Mouse (Mus musculus) embryonic facial prominence, embryonic 11.5 days (tissue): Measurements from ENCODE around the gene Zfp575. TPM values are rescaled to one million over a fixed set of nuclear protein-coding genes. Genes with fewer than 3 reads are reported as not detected.

Experiments used
- ATAC-seq: fragments of 200-750 bp; cut with Nextera tagmentation; replicated peaks from 2 replicates; pipeline ENCODE4 v1.8.0; 2017; ENCODE audit warnings: low read depth; ENCODE audit not compliant: insufficient number of reproducible peaks, low FRiP score, low TSS enrichment
- DNase-seq: peaks from one replicate; pipeline ENCODE4 v3.0.0-alpha.2; 2015; ENCODE audit warnings: low spot score
- H3K27ac ChIP-seq: fragments of 300-500 bp; sonication (generic); replicated peaks from 2 replicates; pipeline ENCODE4 v1.5.1; 2014; ENCODE audit warnings: mild to moderate bottlenecking, low read depth, low read length, control low read depth
- H3K27me3 ChIP-seq: fragments of 300-500 bp; sonication (generic); 2 replicates; pipeline ENCODE4 v1.6.1; 2014; ENCODE audit warnings: mild to moderate bottlenecking, low read length, moderate library complexity, mixed read lengths; ENCODE audit not compliant: control insufficient read depth, insufficient read depth
- H3K36me3 ChIP-seq: fragments of 300-500 bp; sonication (generic); replicated peaks from 2 replicates; pipeline ENCODE4 v1.6.1; 2014; ENCODE audit warnings: low read depth, mild to moderate bottlenecking, low read length, moderate library complexity, mixed read lengths; ENCODE audit not compliant: control insufficient read depth, insufficient read depth
- H3K4me1 ChIP-seq: fragments of 300-500 bp; sonication (generic); 2 replicates; pipeline ENCODE4 v1.6.1; 2014; ENCODE audit warnings: low read length, mixed read lengths; ENCODE audit not compliant: control insufficient read depth, insufficient read depth
- H3K4me2 ChIP-seq: fragments of 300-500 bp; sonication (generic); 2 replicates; pipeline ENCODE4 v1.6.1; 2014; ENCODE audit warnings: low read depth, mild to moderate bottlenecking, control low read depth, low read length, moderate library complexity
- H3K4me3 ChIP-seq: fragments of 300-500 bp; sonication (generic); 2 replicates; pipeline ENCODE4 v1.5.1; 2014; ENCODE audit warnings: low read depth, low read length, control low read depth
- H3K9ac ChIP-seq: fragments of 300-500 bp; sonication (generic); replicated peaks from 2 replicates; pipeline ENCODE4 v1.6.1; 2014; ENCODE audit warnings: mild to moderate bottlenecking, control low read depth, low read length
- H3K9me3 ChIP-seq: fragments of 300-500 bp; sonication (generic); replicated peaks from 2 replicates; pipeline ENCODE4 v1.6.1; 2016; ENCODE audit warnings: mild to moderate bottlenecking, low read length, inconsistent platforms, mixed read lengths; ENCODE audit not compliant: control insufficient read depth
- WGBS: fragments of 180-500 bp; shearing (Covaris S2); extraction: QIAGEN DNeasy Blood & Tissue Kit; methylation state at CpG from one replicate; pipeline ENCODE4 v1.1.7; 2014; 5-methylcytosine and 5-hydroxymethylcytosine counted together
- polyA plus RNA-seq: library from polyadenylated mRNA; unstranded; fragments of >200 nt; fragmentation: Nextera tagmentation; extraction: Ambion mirVana; gene quantifications from 2 replicates; pipeline ENCODE4 v1.2.1, GENCODE M21; 2014

Zfp575 gene
- polyA plus RNA-seq, 1 experiment from 2014 or later: 0.91 TPM

GRCm38 (mm10) chr7:24610144-24610878, 22.9 kb upstream of the Zfp575 start, which contains the start of gene Phldb3:
Gene Phldb3, plus strand, starts transcription at chr7:24610763.
- no peaks in the 10 kb centered on the region for H3K9me3 ChIP-seq
- H3K27ac ChIP-seq: no peak within 1 kb of the TSS
- H3K27me3 ChIP-seq: peaks cover 40% of the 10 kb centered on the region
- DNase-seq: no peak
- no peaks in the 10 kb centered on the region for H3K36me3 ChIP-seq
- peak; percentile 51; the same call in 1 of the 2 replicates for ATAC-seq
- peak within 1 kb of the TSS; percentile 21 for H3K4me3 ChIP-seq
- 2% methylated on average over 23 of the region's 27 CpGs for WGBS
- no peak within 1 kb of the TSS; the same call in 1 of the 2 replicates for H3K9ac ChIP-seq
- peak within 1 kb of the TSS; percentile 55 for H3K4me2 ChIP-seq
- H3K4me1 ChIP-seq: peaks cover 9% of the 10 kb centered on the region; the same call in 1 of the 2 replicates

GRCm38 (mm10) chr7:24608561-24608960, 21.1 kb upstream of the Zfp575 start:
- peaks cover 9% of the 10 kb centered on the region; the same call in 1 of the 2 replicates for H3K4me1 ChIP-seq
- ATAC-seq: no peak
- no peak for DNase-seq
- peaks cover 37% of the 10 kb centered on the region for H3K27me3 ChIP-seq
- H3K27ac ChIP-seq: no peak overlapping the region
- no peak overlapping the region for H3K4me3 ChIP-seq
- no peak overlapping the region for H3K4me2 ChIP-seq
- H3K9me3 ChIP-seq: no peaks in the 10 kb centered on the region
- H3K36me3 ChIP-seq: no peaks in the 10 kb centered on the region
- no peak overlapping the region for H3K9ac ChIP-seq
- WGBS: 71% methylated on average over 8 of the region's 8 CpGs

GRCm38 (mm10) chr7:24608017-24608416, 20.6 kb upstream of the Zfp575 start:
- H3K4me2 ChIP-seq: no peak overlapping the region
- H3K9me3 ChIP-seq: no peaks in the 10 kb centered on the region
- H3K4me1 ChIP-seq: peaks cover 9% of the 10 kb centered on the region; the same call in 1 of the 2 replicates
- H3K4me3 ChIP-seq: no peak overlapping the region
- no peaks in the 10 kb centered on the region for H3K36me3 ChIP-seq
- H3K27ac ChIP-seq: no peak overlapping the region
- H3K27me3 ChIP-seq: peaks cover 32% of the 10 kb centered on the region
- peak; percentile 62; the same call in 1 of the 2 replicates for ATAC-seq
- H3K9ac ChIP-seq: no peak overlapping the region
- peak; percentile 65 for DNase-seq
- 45% methylated on average over 6 of the region's 6 CpGs for WGBS

- no peak overlapping the region for H3K27ac ChIP-seq
- H3K9me3 ChIP-seq: no peaks in the 10 kb centered on the region
- no peak overlapping the region for H3K9ac ChIP-seq
- H3K4me3 ChIP-seq: no peak overlapping the region
- H3K4me2 ChIP-seq: no peak overlapping the region
- no peaks in the 10 kb centered on the region for H3K36me3 ChIP-seq
- 71% methylated on average over 7 of the region's 7 CpGs for WGBS
- H3K27me3 ChIP-seq: peaks cover 14% of the 10 kb centered on the region
- H3K4me1 ChIP-seq: peaks cover 9% of the 10 kb centered on the region; the same call in 1 of the 2 replicates
- ATAC-seq (no peak), DNase-seq (no peak)
These were observed 18.6 kb upstream of the Zfp575 start for GRCm38 (mm10) chr7:24606046-24606445.

- no peak overlapping the region for H3K4me3 ChIP-seq
- H3K9me3 ChIP-seq: no peaks in the 10 kb centered on the region
- H3K4me1 ChIP-seq: peaks cover 5% of the 10 kb centered on the region; the same call in 1 of the 2 replicates
- peaks cover 9% of the 10 kb centered on the region for H3K27me3 ChIP-seq
- no peaks in the 10 kb centered on the region for H3K36me3 ChIP-seq
- 91% methylated on average over 7 of the region's 7 CpGs for WGBS
- no peak for DNase-seq
- H3K27ac ChIP-seq: no peak overlapping the region
- no peak overlapping the region for H3K4me2 ChIP-seq
- no peak for ATAC-seq
- H3K9ac ChIP-seq: no peak overlapping the region
These were observed 18.1 kb upstream of the Zfp575 start for GRCm38 (mm10) chr7:24605561-24605960.

- H3K9ac ChIP-seq: no peak overlapping the region
- no peaks in the 10 kb centered on the region for H3K9me3 ChIP-seq
- H3K4me2 ChIP-seq: no peak overlapping the region
- H3K27ac ChIP-seq: no peak overlapping the region
- H3K36me3 ChIP-seq: no peaks in the 10 kb centered on the region
- peak; percentile 79; the same call in 1 of the 2 replicates for ATAC-seq
- no peaks in the 10 kb centered on the region for H3K27me3 ChIP-seq
- WGBS: 4% methylated on average over 13 of the region's 13 CpGs
- peak; percentile 98 for DNase-seq
- H3K4me3 ChIP-seq: no peak overlapping the region
- H3K4me1 ChIP-seq: no peaks in the 10 kb centered on the region
These were observed 13.6 kb upstream of the Zfp575 start for GRCm38 (mm10) chr7:24600941-24601597.

- Histone ChIP-seq H3K27me3 (0 out of 2 replicates have a peak, but pooled peaks cover 2% of the 10 kb centered on the region), H3K4me3 (no peak overlapping the region), H3K4me2 (no peak overlapping the region), H3K9me3 (no peaks in the 10 kb centered on the region), H3K36me3 (no peaks in the 10 kb centered on the region), H3K27ac (no peak overlapping the region), H3K4me1 (no peaks in the 10 kb centered on the region), H3K9ac (no peak overlapping the region)
- 72% methylated on average over 15 of the region's 15 CpGs for WGBS
- ATAC-seq (no peak), DNase-seq (no peak)
These were observed 12.0 kb upstream of the Zfp575 start for GRCm38 (mm10) chr7:24599211-24600067.
